Mouse (Mus musculus) frontal cortex, postnatal 25 days (tissue): ENCODE data around the gene S100a1.

Experiments used
- DNase-seq, 2 experiments: peaks; one replicate each; pipeline ENCODE4 v3.0.0; 2022; ENCODE audit warnings: low spot score in 2 of 2

Gene S100a1

GRCm38 (mm10) chr3:90509747-90510123, 4.5 kb downstream of the S100a1 start:
- no peak for DNase-seq

- peak; percentile 98 to 99 for DNase-seq
Observed at GRCm38 (mm10) chr3:90508950-90509746, 5.0 kb downstream of the S100a1 start, which contains the start of gene Chtop. Gene Chtop (minus strand): TSS chr3:90509498.

GRCm38 (mm10) chr3:90508287-90508949, 5.8 kb downstream of the S100a1 start:
- DNase-seq, result no peak

GRCm38 (mm10) chr3:90506362-90506761, 7.8 kb downstream of the S100a1 start:
- DNase-seq, result no peak

GRCm38 (mm10) chr3:90505216-90505615, 9.0 kb downstream of the S100a1 start:
- DNase-seq, result no peak

- no peak for DNase-seq
Observed at GRCm38 (mm10) chr3:90503444-90503843, 10.7 kb downstream of the S100a1 start.

GRCm38 (mm10) chr3:90497597-90497996, 16.6 kb downstream of the S100a1 start:
- DNase-seq, result no peak

GRCm38 (mm10) chr3:90495850-90496525, 18.2 kb downstream of the S100a1 start:
- no peak for DNase-seq

- no peak for DNase-seq
Observed at GRCm38 (mm10) chr3:90493831-90494540, 20.2 kb downstream of the S100a1 start.

GRCm38 (mm10) chr3:90491350-90491749, 22.8 kb downstream of the S100a1 start:
- peak in 1 of 2 experiments; percentile 36 for DNase-seq

GRCm38 (mm10) chr3:90490696-90491256, 23.4 kb downstream of the S100a1 start, which contains the start of gene Snapin:
Gene Snapin (minus strand): TSS chr3:90491033.
- peak; percentile 91 to 92 for DNase-seq

- no peak for DNase-seq
Observed at GRCm38 (mm10) chr3:90488576-90488975, 25.6 kb downstream of the S100a1 start.

- DNase-seq, result no peak
Observed at GRCm38 (mm10) chr3:90486998-90487397, 27.2 kb downstream of the S100a1 start.

- DNase-seq, result peak; percentile 90 to 92
Observed at GRCm38 (mm10) chr3:90475831-90476611, 38.2 kb downstream of the S100a1 start, which contains the start of gene Ilf2. Gene Ilf2 (plus strand): TSS chr3:90476126.

- no peak for DNase-seq
Observed at GRCm38 (mm10) chr3:90475151-90475830, 38.9 kb downstream of the S100a1 start.

- DNase-seq, result no peak
Observed at GRCm38 (mm10) chr3:90472213-90472612, 42.0 kb downstream of the S100a1 start.

GRCm38 (mm10) chr3:90467618-90468300, 46.4 kb downstream of the S100a1 start:
- DNase-seq, result no peak

- peak in 1 of 2 experiments; percentile 47 for DNase-seq
Observed at GRCm38 (mm10) chr3:90466311-90466766, 47.9 kb downstream of the S100a1 start.

- DNase-seq, result no peak
Observed at GRCm38 (mm10) chr3:90465686-90466310, 48.4 kb downstream of the S100a1 start, which contains the start of gene Npr1. Gene Npr1 (minus strand): TSS chr3:90465866.
